Mouse (Mus musculus): ENCODE data around the gene Abcd4. TPM values are rescaled to one million over a fixed set of nuclear protein-coding genes. Genes with fewer than 3 reads are reported as not detected.

The Abcd4 gene
- total and polyA plus RNA-seq, 3 experiments = 5.3 to 31.2 (median 8.7) TPM

- H3K4me3 ChIP-seq (ENCODE audit: low read depth, low read length) = no peak overlapping the region
- DNase-seq (ENCODE audit: low spot score) (no peak), ATAC-seq (ENCODE audit: extremely low read depth, insufficient number of reproducible peaks, low FRiP score, poor library complexity, severe bottlenecking) (no peak)
- TF ChIP-seq CTCF (IDR thresholded peaks at IDR 0.05; ENCODE audit: low read depth, low read length) = no peak
- TF ChIP-seq POLR2AphosphoS5 (IDR thresholded peaks at IDR 0.05; ENCODE audit: insufficient replicate concordance, low read depth, low read length) = no peak
- TF ChIP-seq GATA2 (IDR thresholded peaks at IDR 0.05; ENCODE audit: borderline replicate concordance, low read depth, low read length) = no peak
- TF ChIP-seq GATA1 (IDR thresholded peaks at IDR 0.05; ENCODE audit: borderline replicate concordance, low read length) = no peak
- no peak for TF ChIP-seq TAL1 (conservative IDR thresholded peaks at IDR 0.05; ENCODE audit: low read depth, low read length)
- peaks cover 5% of the 10 kb centered on the region; the same call in 1 of the 2 replicates for H3K4me1 ChIP-seq (ENCODE audit: insufficient read depth, low read depth, low read length)
- H3K36me3 ChIP-seq (replicated peaks) = no peaks in the 10 kb centered on the region
- H3K27me3 ChIP-seq (ENCODE audit: insufficient read depth, low read length) = peaks cover 34% of the 10 kb centered on the region
- H3K9me3 ChIP-seq (replicated peaks) = no peaks in the 10 kb centered on the region
Observed at GRCm38 (mm10) chr12:84625116-84625515, 7.9 kb upstream of the Abcd4 start.

GRCm38 (mm10) chr12:84624601-84625000, 7.4 kb upstream of the Abcd4 start:
- no peak for TF ChIP-seq TAL1 (conservative IDR thresholded peaks at IDR 0.05; ENCODE audit: low read depth, low read length)
- TF ChIP-seq CTCF (IDR thresholded peaks at IDR 0.05; ENCODE audit: low read depth, low read length) = no peak
- no peak for TF ChIP-seq GATA2 (IDR thresholded peaks at IDR 0.05; ENCODE audit: borderline replicate concordance, low read depth, low read length)
- no peak for TF ChIP-seq GATA1 (IDR thresholded peaks at IDR 0.05; ENCODE audit: borderline replicate concordance, low read length)
- TF ChIP-seq POLR2AphosphoS5 (IDR thresholded peaks at IDR 0.05; ENCODE audit: insufficient replicate concordance, low read depth, low read length) = no peak
- H3K4me3 ChIP-seq (ENCODE audit: low read depth, low read length) = no peak overlapping the region
- H3K9me3 ChIP-seq (replicated peaks) = no peaks in the 10 kb centered on the region
- peaks cover 31% of the 10 kb centered on the region for H3K27me3 ChIP-seq (ENCODE audit: insufficient read depth, low read length)
- no peaks in the 10 kb centered on the region for H3K36me3 ChIP-seq (replicated peaks)
- DNase-seq (ENCODE audit: low spot score) = no peak
- no peak for ATAC-seq (ENCODE audit: extremely low read depth, insufficient number of reproducible peaks, low FRiP score, poor library complexity, severe bottlenecking)
- H3K4me1 ChIP-seq (ENCODE audit: insufficient read depth, low read depth, low read length) = peaks cover 5% of the 10 kb centered on the region; the same call in 1 of the 2 replicates

GRCm38 (mm10) chr12:84620975-84621374, 3.8 kb upstream of the Abcd4 start:
- Histone ChIP-seq H3K27me3 (ENCODE audit: insufficient read depth, low read length) (peaks cover 21% of the 10 kb centered on the region), H3K36me3 (replicated peaks) (no peaks in the 10 kb centered on the region), H3K4me1 (ENCODE audit: insufficient read depth, low read depth, low read length) (peaks cover 12% of the 10 kb centered on the region; the same call in 1 of the 2 replicates), H3K4me3 (ENCODE audit: low read depth, low read length) (no peak overlapping the region), H3K9me3 (replicated peaks) (no peaks in the 10 kb centered on the region)
- ATAC-seq (ENCODE audit: extremely low read depth, insufficient number of reproducible peaks, low FRiP score, poor library complexity, severe bottlenecking) (no peak), DNase-seq (ENCODE audit: low spot score) (no peak)
- no peak; the same call in 1 of the 2 replicates for TF ChIP-seq CTCF (IDR thresholded peaks at IDR 0.05; ENCODE audit: low read depth, low read length)
- no peak for TF ChIP-seq TAL1 (conservative IDR thresholded peaks at IDR 0.05; ENCODE audit: low read depth, low read length)
- no peak for TF ChIP-seq GATA2 (IDR thresholded peaks at IDR 0.05; ENCODE audit: borderline replicate concordance, low read depth, low read length)
- no peak for TF ChIP-seq POLR2AphosphoS5 (IDR thresholded peaks at IDR 0.05; ENCODE audit: insufficient replicate concordance, low read depth, low read length)
- TF ChIP-seq GATA1 (IDR thresholded peaks at IDR 0.05; ENCODE audit: borderline replicate concordance, low read length) = no peak

GRCm38 (mm10) chr12:84617663-84618062, 450 bp upstream of the Abcd4 start:
- Histone ChIP-seq H3K27me3 (ENCODE audit: insufficient read depth, low read length) (no peaks in the 10 kb centered on the region; the same call in 1 of the 2 replicates), H3K4me3 (ENCODE audit: low read depth, low read length) (peak overlapping the region; percentile 79), H3K9me3 (replicated peaks) (no peaks in the 10 kb centered on the region), H3K4me1 (ENCODE audit: insufficient read depth, low read depth, low read length) (peaks cover 20% of the 10 kb centered on the region), H3K36me3 (replicated peaks) (peaks cover 26% of the 10 kb centered on the region)
- TF ChIP-seq TAL1 (conservative IDR thresholded peaks at IDR 0.05; ENCODE audit: low read depth, low read length) (no peak), CTCF (IDR thresholded peaks at IDR 0.05; ENCODE audit: low read depth, low read length) (no peak), GATA2 (IDR thresholded peaks at IDR 0.05; ENCODE audit: borderline replicate concordance, low read depth, low read length) (no peak), GATA1 (IDR thresholded peaks at IDR 0.05; ENCODE audit: borderline replicate concordance, low read length) (no peak), POLR2AphosphoS5 (IDR thresholded peaks at IDR 0.05; ENCODE audit: insufficient replicate concordance, low read depth, low read length) (no peak)
- ATAC-seq (ENCODE audit: extremely low read depth, insufficient number of reproducible peaks, low FRiP score, poor library complexity, severe bottlenecking) = peak; percentile 7; the same call in 1 of the 2 replicates
- no peak for DNase-seq (ENCODE audit: low spot score)

GRCm38 (mm10) chr12:84614524-84614923, 2.7 kb downstream of the Abcd4 start:
- peaks cover 21% of the 10 kb centered on the region for H3K4me1 ChIP-seq (ENCODE audit: insufficient read depth, low read depth, low read length)
- no peak overlapping the region for H3K4me3 ChIP-seq (ENCODE audit: low read depth, low read length)
- DNase-seq (ENCODE audit: low spot score) (no peak), ATAC-seq (ENCODE audit: extremely low read depth, insufficient number of reproducible peaks, low FRiP score, poor library complexity, severe bottlenecking) (no peak)
- TF ChIP-seq GATA1 (IDR thresholded peaks at IDR 0.05; ENCODE audit: borderline replicate concordance, low read length) = no peak
- no peak for TF ChIP-seq POLR2AphosphoS5 (IDR thresholded peaks at IDR 0.05; ENCODE audit: insufficient replicate concordance, low read depth, low read length)
- no peak for TF ChIP-seq CTCF (IDR thresholded peaks at IDR 0.05; ENCODE audit: low read depth, low read length)
- TF ChIP-seq GATA2 (IDR thresholded peaks at IDR 0.05; ENCODE audit: borderline replicate concordance, low read depth, low read length) = no peak
- no peak for TF ChIP-seq TAL1 (conservative IDR thresholded peaks at IDR 0.05; ENCODE audit: low read depth, low read length)
- peaks cover 49% of the 10 kb centered on the region for H3K36me3 ChIP-seq (replicated peaks)
- H3K9me3 ChIP-seq (replicated peaks) = no peaks in the 10 kb centered on the region
- H3K27me3 ChIP-seq (ENCODE audit: insufficient read depth, low read length) = no peaks in the 10 kb centered on the region

DNA sequence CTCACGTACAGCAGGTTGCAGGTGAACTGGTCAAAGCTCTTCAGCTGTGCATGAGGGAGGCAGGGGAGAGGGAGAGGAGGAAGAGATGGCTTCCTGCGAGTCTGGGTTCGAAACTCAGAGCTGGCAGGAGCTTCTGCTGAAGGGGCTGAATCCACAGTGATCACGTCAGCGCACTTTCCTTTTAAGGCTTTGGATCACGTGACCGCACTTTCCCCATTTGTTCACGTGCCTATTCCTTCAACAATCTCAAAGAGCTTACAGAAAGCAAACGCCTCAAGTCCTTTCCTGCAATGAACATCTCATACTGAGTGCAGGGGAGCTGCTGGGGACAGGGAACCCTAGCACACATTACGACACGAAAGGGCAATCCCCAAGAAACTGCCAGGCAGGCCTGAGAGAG, 3.2 kb downstream of the Abcd4 start:
- Histone ChIP-seq H3K9me3 (replicated peaks) (no peaks in the 10 kb centered on the region), H3K4me3 (ENCODE audit: low read depth, low read length) (no peak overlapping the region), H3K36me3 (replicated peaks) (peaks cover 53% of the 10 kb centered on the region), H3K4me1 (ENCODE audit: insufficient read depth, low read depth, low read length) (peaks cover 21% of the 10 kb centered on the region), H3K27me3 (ENCODE audit: insufficient read depth, low read length) (no peaks in the 10 kb centered on the region)
- no peak for ATAC-seq (ENCODE audit: extremely low read depth, insufficient number of reproducible peaks, low FRiP score, poor library complexity, severe bottlenecking)
- TF ChIP-seq GATA2 (IDR thresholded peaks at IDR 0.05; ENCODE audit: borderline replicate concordance, low read depth, low read length) (no peak), TAL1 (conservative IDR thresholded peaks at IDR 0.05; ENCODE audit: low read depth, low read length) (no peak), POLR2AphosphoS5 (IDR thresholded peaks at IDR 0.05; ENCODE audit: insufficient replicate concordance, low read depth, low read length) (no peak), CTCF (IDR thresholded peaks at IDR 0.05; ENCODE audit: low read depth, low read length) (no peak), GATA1 (IDR thresholded peaks at IDR 0.05; ENCODE audit: borderline replicate concordance, low read length) (no peak)
- DNase-seq (ENCODE audit: low spot score) = no peak
